Mouse (Mus musculus): ENCODE results near the gene C530025M09Rik.

The C530025M09Rik gene

GRCm38 (mm10) chr2:149830536-149831458 lies at the start of gene C530025M09Rik:
Gene C530025M09Rik, minus strand, starts transcription at chr2:149831213.
- peak; percentile 28 for DNase-seq (ENCODE audit: low spot score)

- DNase-seq (ENCODE audit: low spot score), result no peak
Observed at GRCm38 (mm10) chr2:149877954-149878353, 46.9 kb upstream of the C530025M09Rik start.

GRCm38 (mm10) chr2:149873346-149873745 lies 42.3 kb upstream of the C530025M09Rik start:
- DNase-seq (ENCODE audit: low spot score), result no peak

GRCm38 (mm10) chr2:149872496-149872895 lies 41.5 kb upstream of the C530025M09Rik start:
- no peak for DNase-seq (ENCODE audit: low spot score)

- DNase-seq (ENCODE audit: low spot score), result no peak
Observed at GRCm38 (mm10) chr2:149870496-149870895, 39.5 kb upstream of the C530025M09Rik start.

- no peak for DNase-seq (ENCODE audit: low spot score)
Observed at GRCm38 (mm10) chr2:149865914-149866435, 35.0 kb upstream of the C530025M09Rik start.

- DNase-seq (ENCODE audit: low spot score), result no peak
Observed at GRCm38 (mm10) chr2:149861002-149861401, 30.0 kb upstream of the C530025M09Rik start.

- no peak for DNase-seq (ENCODE audit: low spot score)
Observed at GRCm38 (mm10) chr2:149848778-149849177, 17.8 kb upstream of the C530025M09Rik start.

- DNase-seq (ENCODE audit: low spot score), result no peak
Observed at GRCm38 (mm10) chr2:149844575-149844974, 13.6 kb upstream of the C530025M09Rik start.

GRCm38 (mm10) chr2:149839666-149840065 lies 8.7 kb upstream of the C530025M09Rik start:
- no peak for DNase-seq (ENCODE audit: low spot score)

- no peak for DNase-seq (ENCODE audit: low spot score)
Observed at GRCm38 (mm10) chr2:149836471-149837135, 5.6 kb upstream of the C530025M09Rik start.

GRCm38 (mm10) chr2:149835091-149835490 lies 4.1 kb upstream of the C530025M09Rik start:
- no peak for DNase-seq (ENCODE audit: low spot score)

GRCm38 (mm10) chr2:149832301-149832700 lies 1.3 kb upstream of the C530025M09Rik start:
- no peak for DNase-seq (ENCODE audit: low spot score)

GRCm38 (mm10) chr2:149831459-149832245 lies 639 bp upstream of the C530025M09Rik start:
- no peak for DNase-seq (ENCODE audit: low spot score)

- DNase-seq (ENCODE audit: low spot score), result no peak
Observed at GRCm38 (mm10) chr2:149829955-149830535, 968 bp downstream of the C530025M09Rik start.

- DNase-seq (ENCODE audit: low spot score), result no peak
Observed at GRCm38 (mm10) chr2:149828911-149829310, 2.1 kb downstream of the C530025M09Rik start, which contains the start of gene Syndig1. Gene Syndig1, plus strand, starts transcription at chr2:149829211.

- no peak for DNase-seq (ENCODE audit: low spot score)
Observed at GRCm38 (mm10) chr2:149820201-149820600, 10.8 kb downstream of the C530025M09Rik start.

GRCm38 (mm10) chr2:149819751-149820150 lies 11.3 kb downstream of the C530025M09Rik start:
- no peak for DNase-seq (ENCODE audit: low spot score)

- no peak for DNase-seq (ENCODE audit: low spot score)
Observed at GRCm38 (mm10) chr2:149818395-149818794, 12.6 kb downstream of the C530025M09Rik start.

GRCm38 (mm10) chr2:149812899-149813298 lies 18.1 kb downstream of the C530025M09Rik start:
- DNase-seq (ENCODE audit: low spot score), result no peak

GRCm38 (mm10) chr2:149805256-149805655 lies 25.8 kb downstream of the C530025M09Rik start:
- no peak for DNase-seq (ENCODE audit: low spot score)
